ENCODE assay signal across 15 mouse cellular contexts in genomic region chr2:101019384-101019783, GRCm38 (mm10).
"Had no signal": no experiment of that assay in that cellular context is flagged by ENCODE, and none has a peak within 500 bp of the region (broad histone marks: within the 10 kb centered on the region; RNA-seq: fewer than 3 reads in every experiment).

No protein-coding gene starts in this region.

- H3K4me1 ChIP-seq: midbrain, embryonic 10.5 days; midbrain, embryonic 12.5 days; neural tube, embryonic 12.5 days; stomach, embryonic 15.5 days had no signal

- DNase-seq: lung, adult 18-20 months; lung, embryonic 14.5 days; lung, postnatal 10 days; lung, postnatal 4 days; midbrain, embryonic 14.5 days; right cerebral cortex, postnatal 14 days; thymus, adult 2 months; thymus, postnatal 25 days; thymus, postnatal 4 days had no signal

- ATAC-seq: midbrain, embryonic 16.5 days had no signal

- H3K27ac ChIP-seq: midbrain, embryonic 10.5 days; midbrain, embryonic 12.5 days; neural tube, embryonic 12.5 days; stomach, embryonic 15.5 days; stomach, postnatal 0 days had no signal

- H3K27me3 ChIP-seq: midbrain, embryonic 12.5 days; neural tube, embryonic 12.5 days; stomach, embryonic 15.5 days had no signal

- H3K9ac ChIP-seq: lung, embryonic 14.5 days; midbrain, embryonic 12.5 days; neural tube, embryonic 12.5 days; stomach, embryonic 15.5 days had no signal

- H3K9me3 ChIP-seq: midbrain, embryonic 10.5 days; midbrain, embryonic 12.5 days; neural tube, embryonic 12.5 days; stomach, embryonic 15.5 days had no signal

- H3K4me3 ChIP-seq: midbrain, embryonic 10.5 days; midbrain, embryonic 12.5 days; neural tube, embryonic 12.5 days; stomach, embryonic 15.5 days had no signal

- H3K36me3 ChIP-seq: midbrain, embryonic 10.5 days; midbrain, embryonic 12.5 days; neural tube, embryonic 12.5 days; stomach, embryonic 15.5 days had no signal

- H3K4me2 ChIP-seq: lung, embryonic 14.5 days; midbrain, embryonic 12.5 days; neural tube, embryonic 12.5 days; stomach, embryonic 15.5 days had no signal
